ENCODE assay signal across 7 mouse cellular contexts in the genomic region with DNA sequence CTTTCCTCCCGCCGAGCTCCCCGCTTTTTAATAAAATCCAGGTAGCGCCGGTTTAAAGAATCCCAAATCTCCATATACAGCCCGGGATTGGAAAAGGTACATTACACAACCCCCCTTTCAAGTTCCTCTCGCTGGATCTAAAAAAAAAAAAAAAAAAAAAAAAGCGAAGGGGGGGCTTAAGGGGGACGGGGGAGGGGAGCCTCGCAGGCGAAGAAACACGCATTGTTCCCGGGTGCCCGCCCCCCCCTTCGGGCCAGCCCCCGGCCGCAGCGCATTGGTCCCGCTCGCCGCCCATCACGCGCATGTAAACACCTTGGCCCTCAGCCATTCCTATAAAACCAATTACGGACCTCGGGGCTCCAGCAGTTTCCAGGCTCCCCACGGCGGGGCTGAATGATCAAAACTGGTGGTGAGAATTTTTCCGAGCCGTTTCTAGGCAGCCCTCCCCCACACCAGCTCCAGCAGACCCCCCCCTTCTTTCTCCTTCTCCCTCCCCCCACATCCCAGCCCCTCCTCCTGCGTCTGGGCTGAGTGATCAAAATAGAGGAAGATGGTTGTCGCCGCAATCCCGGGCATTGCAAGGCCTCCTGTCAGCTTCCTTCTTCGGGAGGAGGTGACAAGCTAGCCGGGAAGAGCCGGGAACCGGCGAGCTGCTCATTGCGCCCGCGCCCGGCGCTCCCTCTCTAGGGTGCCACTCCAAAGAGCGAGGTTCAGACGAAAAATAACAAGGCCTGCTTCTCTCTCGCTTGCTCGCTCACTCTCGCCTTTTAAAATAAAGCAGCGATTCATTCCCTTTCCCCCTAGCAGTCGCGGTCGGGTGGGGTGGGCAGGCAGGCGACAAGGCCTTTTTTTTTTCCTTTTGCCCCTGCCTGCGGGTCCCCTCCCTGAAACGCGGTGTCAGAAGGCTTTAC. TPM values are rescaled to one million over a fixed set of nuclear protein-coding genes. Genes with fewer than 3 reads are reported as not detected.
DNase-seq lines count a peak whose midpoint lies in the region; ATAC-seq and TF ChIP-seq lines count a peak whose summit lies in the region.

TSS of gene Tnrc18 (minus strand) at position 139 of the 911 bp plus-strand sequence.

- under 1% methylated on average over 55 of the region's 56 CpGs for WGBS in bone marrow, adult 2 months
- WGBS in embryonic facial prominence, embryonic 14.5 days: under 1% methylated on average over 50 of the region's 56 CpGs
- under 1% methylated on average over 56 of the region's 56 CpGs for WGBS in limb, embryonic 13.5 days
- WGBS in midbrain, embryonic 16.5 days: 0% methylated on average over 56 of the region's 56 CpGs

- peak; percentile 47; the same call in 1 of the 2 replicates for TF ChIP-seq POLR2A in bone marrow, adult 2 months (IDR thresholded peaks at IDR 0.05; ENCODE audit: borderline replicate concordance, control insufficient read depth, low read depth, low read length)

- H3K4me3 ChIP-seq in bone marrow, adult 2 months (replicated peaks; ENCODE audit: control insufficient read depth, low read depth, low read length): peak within 1 kb of the TSS; percentile 75
- peak within 1 kb of the TSS; percentile 98 for H3K4me3 ChIP-seq in embryonic facial prominence, embryonic 14.5 days (ENCODE audit: low read depth, low read length)
- peak within 1 kb of the TSS; percentile 92 for H3K4me3 ChIP-seq in limb, embryonic 13.5 days
- peak within 1 kb of the TSS; percentile 87 for H3K4me3 ChIP-seq in midbrain, embryonic 16.5 days (ENCODE audit: low read depth, low read length)

- H3K4me2 ChIP-seq in embryonic facial prominence, embryonic 14.5 days (ENCODE audit: low read depth, low read length): peak within 1 kb of the TSS; percentile 99
- peak within 1 kb of the TSS; percentile 98 for H3K4me2 ChIP-seq in limb, embryonic 13.5 days (replicated peaks)
- H3K4me2 ChIP-seq in midbrain, embryonic 16.5 days (ENCODE audit: low read length): peak within 1 kb of the TSS; percentile 98

- ATAC-seq in embryonic facial prominence, embryonic 14.5 days (ENCODE audit: low read depth): peak; percentile 58
- ATAC-seq in limb, embryonic 13.5 days (ENCODE audit: low FRiP score, low read depth): peak; percentile 63
- peak; percentile 74 for ATAC-seq in midbrain, embryonic 16.5 days

- no peaks in the 10 kb centered on the region for H3K4me1 ChIP-seq in bone marrow, adult 2 months (ENCODE audit: control insufficient read depth, insufficient read depth, low read length)
- peaks cover 7% of the 10 kb centered on the region for H3K4me1 ChIP-seq in embryonic facial prominence, embryonic 14.5 days (ENCODE audit: control insufficient read depth, insufficient read depth, low read length)
- H3K4me1 ChIP-seq in limb, embryonic 13.5 days: peaks cover 9% of the 10 kb centered on the region
- H3K4me1 ChIP-seq in midbrain, embryonic 16.5 days (ENCODE audit: control insufficient read depth, insufficient read depth, low read length): peaks cover 3% of the 10 kb centered on the region

- peak within 1 kb of the TSS; percentile 99 for H3K27ac ChIP-seq in bone marrow, adult 2 months (ENCODE audit: control insufficient read depth, insufficient read depth, low read depth, low read length, poor library complexity)
- peak within 1 kb of the TSS; percentile 100 for H3K27ac ChIP-seq in embryonic facial prominence, embryonic 14.5 days (replicated peaks; ENCODE audit: low read depth, low read length)
- peak within 1 kb of the TSS; percentile 100 for H3K27ac ChIP-seq in limb, embryonic 13.5 days
- peak within 1 kb of the TSS; percentile 100 for H3K27ac ChIP-seq in midbrain, embryonic 16.5 days (ENCODE audit: low read length)

- H3K36me3 ChIP-seq in embryonic facial prominence, embryonic 14.5 days (ENCODE audit: control insufficient read depth, insufficient read depth, low read length): peaks cover 24% of the 10 kb centered on the region
- peaks cover 24% of the 10 kb centered on the region for H3K36me3 ChIP-seq in limb, embryonic 13.5 days
- H3K36me3 ChIP-seq in midbrain, embryonic 16.5 days (ENCODE audit: control insufficient read depth, insufficient read depth, low read length): no peaks in the 10 kb centered on the region

- TF ChIP-seq CTCF in bone marrow, adult 2 months (IDR thresholded peaks at IDR 0.05; ENCODE audit: control insufficient read depth, insufficient read depth, low read length): no peak

- no peaks in the 10 kb centered on the region for H3K27me3 ChIP-seq in embryonic facial prominence, embryonic 14.5 days (replicated peaks; ENCODE audit: control insufficient read depth, insufficient read depth, low read length)
- H3K27me3 ChIP-seq in limb, embryonic 13.5 days: no peaks in the 10 kb centered on the region
- H3K27me3 ChIP-seq in midbrain, embryonic 16.5 days (ENCODE audit: control insufficient read depth, insufficient read depth, low read depth, low read length): no peaks in the 10 kb centered on the region

- no peaks in the 10 kb centered on the region for H3K9me3 ChIP-seq in embryonic facial prominence, embryonic 14.5 days (ENCODE audit: control insufficient read depth, low read length)
- H3K9me3 ChIP-seq in limb, embryonic 13.5 days: no peaks in the 10 kb centered on the region
- H3K9me3 ChIP-seq in midbrain, embryonic 16.5 days (replicated peaks; ENCODE audit: control insufficient read depth, low read length, poor library complexity, severe bottlenecking): no peaks in the 10 kb centered on the region

- DNase-seq in embryonic facial prominence, embryonic 14.5 days (ENCODE audit: low spot score): peak; percentile 99
- peak; percentile 100 for DNase-seq in heart, adult 8-10 months (ENCODE audit: low spot score)
- DNase-seq in kidney, adult 9 months: peak; percentile 100
- peak; percentile 78 to 86 for DNase-seq in spleen, postnatal 14 days (ENCODE audit: low spot score in 2 of 2)

- peak within 1 kb of the TSS; percentile 100 for H3K9ac ChIP-seq in embryonic facial prominence, embryonic 14.5 days (ENCODE audit: low read depth, low read length)
- peak within 1 kb of the TSS; percentile 100 for H3K9ac ChIP-seq in limb, embryonic 13.5 days
- H3K9ac ChIP-seq in midbrain, embryonic 16.5 days (ENCODE audit: low read depth, low read length): peak within 1 kb of the TSS; percentile 100

RNA-seq across cellular contexts. Expression of gene Tnrc18, which starts in this region (rescaled TPM):
- 24.3 and 57.5 TPM in 2 replicates for polyA plus RNA-seq in bone marrow, adult 2 months (2011; ENCODE audit: insufficient read depth, insufficient read length, low replicate concordance, missing spikeins)
- polyA plus RNA-seq in embryonic facial prominence, embryonic 14.5 days (2014; fragmentation: Nextera tagmentation; extraction: Ambion mirVana): 32.9 and 36.9 TPM in 2 replicates
- 10 to 100 TPM; 48.6 to 59.7 (median 55.0) TPM for total RNA-seq in heart, adult 8-10 months (2022)
- polyA plus RNA-seq in limb, embryonic 13.5 days (2015; fragmentation: Nextera tagmentation; extraction: Ambion mirVana): 37.4 and 37.7 TPM in 2 replicates
- polyA plus RNA-seq in midbrain, embryonic 16.5 days (2015; fragmentation: Nextera tagmentation; extraction: Ambion mirVana): 23.3 and 27.7 TPM in 2 replicates

Comparison
In these comparisons a context has a peak if more than half of its experiments do, and no peak if none do; other contexts are left out.
1. Peak in every context shown above with its lines: DNase-seq, ATAC-seq, H3K4me3 ChIP-seq and H3K27ac ChIP-seq.